Mouse (Mus musculus) kidney, adult 2 months (tissue): Measurements from ENCODE around the gene Slc38a10. TPM values are rescaled to one million over a fixed set of nuclear protein-coding genes. Genes with fewer than 3 reads are reported as not detected.

Source experiments
- DNase-seq: peaks from one replicate; pipeline ENCODE4 v3.0.0; 2021
- H3K27ac ChIP-seq: fragments of 200-500 bp; 2 replicates; pipeline ENCODE4 v1.5.1; 2012; ENCODE audit warnings: low read depth, low read length, control low read depth, inconsistent platforms; ENCODE audit not compliant: insufficient read depth
- H3K27me3 ChIP-seq: fragments of 200-500 bp; replicated peaks from 2 replicates; pipeline ENCODE4 v1.6.1; 2012; ENCODE audit warnings: mild to moderate bottlenecking, moderate library complexity, low read length, inconsistent platforms; ENCODE audit not compliant: control insufficient read depth, insufficient read depth
- H3K36me3 ChIP-seq: fragments of 200-500 bp; 2 replicates; pipeline ENCODE4 v1.6.1; 2012; ENCODE audit warnings: mild to moderate bottlenecking, moderate library complexity, low read length, inconsistent platforms; ENCODE audit not compliant: control insufficient read depth, insufficient read depth
- H3K4me1 ChIP-seq: fragments of 200-500 bp; 2 replicates; pipeline ENCODE4 v1.6.1; 2011; ENCODE audit warnings: low read length; ENCODE audit not compliant: control insufficient read depth, insufficient read depth
- H3K4me3 ChIP-seq: fragments of 200-500 bp; 2 replicates; pipeline ENCODE4 v1.5.1; 2011; ENCODE audit warnings: mild to moderate bottlenecking, low read depth, low read length, control low read depth; ENCODE audit not compliant: insufficient read depth
- CTCF ChIP-seq: fragments of 200-500 bp; conservative IDR thresholded peaks from 2 replicates; pipeline ENCODE4 v1.5.1; 2011; ENCODE audit warnings: low read depth, mild to moderate bottlenecking, control low read depth, low read length, moderate library complexity, mixed read lengths; ENCODE audit not compliant: insufficient read depth, insufficient read length
- POLR2A ChIP-seq: fragments of 200-500 bp; IDR thresholded peaks from one replicate; pipeline ENCODE4 v1.6.1; 2011; ENCODE audit warnings: low read depth, low read length, control low read depth
- WGBS: fragments of 180-500 bp; shearing (Covaris S2); methylation state at CpG from one replicate; pipeline ENCODE4 v1.1.7; 2018; 5-methylcytosine and 5-hydroxymethylcytosine counted together
- polyA plus RNA-seq: library from polyadenylated mRNA; depleted of rRNA; stranded (reverse); fragments of >200 nt; gene quantifications from 2 replicates; pipeline ENCODE4 v1.2.3, GENCODE M21; 2012

The Slc38a10 gene
- polyA plus RNA-seq, 1 experiment, result 151 TPM

GRCm38 (mm10) chr11:120161245-120161644 lies 10.1 kb upstream of the Slc38a10 start:
- TF ChIP-seq CTCF (no peak), POLR2A (no peak)
- no peak for DNase-seq
- Histone ChIP-seq H3K36me3 (no peaks in the 10 kb centered on the region), H3K4me1 (no peaks in the 10 kb centered on the region), H3K4me3 (no peak overlapping the region), H3K27ac (no peak overlapping the region; the same call in 1 of the 2 replicates), H3K27me3 (no peaks in the 10 kb centered on the region)
- 54% methylated on average over 4 of the region's 4 CpGs for WGBS

GRCm38 (mm10) chr11:120160478-120160877 lies 9.3 kb upstream of the Slc38a10 start:
- Histone ChIP-seq H3K27ac (no peak overlapping the region), H3K36me3 (no peaks in the 10 kb centered on the region), H3K4me1 (no peaks in the 10 kb centered on the region), H3K27me3 (no peaks in the 10 kb centered on the region), H3K4me3 (no peak overlapping the region)
- peak; percentile 54 for DNase-seq
- TF ChIP-seq CTCF (peak; percentile 75), POLR2A (no peak)
- 78% methylated on average over 4 of the region's 4 CpGs for WGBS

- 68% methylated on average over 5 of the region's 5 CpGs for WGBS
- TF ChIP-seq POLR2A (no peak), CTCF (no peak)
- no peak for DNase-seq
- H3K4me3 ChIP-seq, result no peak overlapping the region
- no peaks in the 10 kb centered on the region for H3K4me1 ChIP-seq
- H3K27ac ChIP-seq, result no peak overlapping the region
- H3K27me3 ChIP-seq, result no peaks in the 10 kb centered on the region
- H3K36me3 ChIP-seq, result no peaks in the 10 kb centered on the region
Observed at GRCm38 (mm10) chr11:120159653-120160052, 8.5 kb upstream of the Slc38a10 start.

GRCm38 (mm10) chr11:120158828-120159227 lies 7.7 kb upstream of the Slc38a10 start:
- H3K36me3 ChIP-seq, result no peaks in the 10 kb centered on the region
- no peaks in the 10 kb centered on the region for H3K27me3 ChIP-seq
- H3K4me3 ChIP-seq, result no peak overlapping the region
- no peak for TF ChIP-seq POLR2A
- no peak for TF ChIP-seq CTCF
- H3K4me1 ChIP-seq, result no peaks in the 10 kb centered on the region
- no peak overlapping the region for H3K27ac ChIP-seq
- 86% methylated on average over 5 of the region's 5 CpGs for WGBS
- no peak for DNase-seq

GRCm38 (mm10) chr11:120150440-120151112 lies 570 bp downstream of the Slc38a10 start:
- TF ChIP-seq CTCF (no peak), POLR2A (no peak)
- Histone ChIP-seq H3K4me3 (peak overlapping the region; percentile 89), H3K27me3 (no peaks in the 10 kb centered on the region), H3K27ac (peak overlapping the region; percentile 66), H3K36me3 (no peaks in the 10 kb centered on the region), H3K4me1 (peaks cover 23% of the 10 kb centered on the region)
- no peak for DNase-seq
- under 1% methylated on average over 44 of the region's 44 CpGs for WGBS

- Histone ChIP-seq H3K4me3 (peak overlapping the region; percentile 5; the same call in 1 of the 2 replicates), H3K36me3 (no peaks in the 10 kb centered on the region), H3K4me1 (peaks cover 27% of the 10 kb centered on the region), H3K27ac (no peak overlapping the region), H3K27me3 (no peaks in the 10 kb centered on the region)
- TF ChIP-seq CTCF, result no peak
- TF ChIP-seq POLR2A, result no peak
- DNase-seq, result peak; percentile 61
- WGBS, result 32% methylated on average over 6 of the region's 6 CpGs
Observed at GRCm38 (mm10) chr11:120149510-120150200, 1.5 kb downstream of the Slc38a10 start.

GRCm38 (mm10) chr11:120148201-120148855 lies 2.8 kb downstream of the Slc38a10 start:
- no peak for TF ChIP-seq POLR2A
- no peak for TF ChIP-seq CTCF
- 45% methylated on average over 8 of the region's 8 CpGs for WGBS

More at GRCm38 (mm10) chr11:120148201-120148855, 2.8 kb downstream of the Slc38a10 start:
- Histone ChIP-seq H3K4me3 (no peak overlapping the region), H3K27ac (peak overlapping the region; percentile 3; the same call in 1 of the 2 replicates), H3K36me3 (no peaks in the 10 kb centered on the region), H3K27me3 (no peaks in the 10 kb centered on the region), H3K4me1 (peaks cover 40% of the 10 kb centered on the region)
- peak; percentile 88 for DNase-seq
